1 mouse cellular context compared by ENCODE assay signal in genomic region chr19:6123330-6123729, GRCm38 (mm10).
TF ChIP-seq lines count a peak whose summit lies in the region.

No protein-coding gene starts in this region.

TF ChIP-seq in CH12.LX, 34 proteins besides CTCF, POLR2A, EP300 and RAD21 (continued from another document):
- TF ChIP-seq SIN3A (IDR thresholded peaks at IDR 0.05; ENCODE audit: low read length) = 0 out of 2 replicates have a peak, but pooled peaks have one; percentile 62
- TF ChIP-seq CHD2 (IDR thresholded peaks at IDR 0.05; ENCODE audit: low read length) = no peak
